Mouse (Mus musculus) ES-Bruce4 (cell line): ENCODE measurements at regions not wholly inside any gene's neighbourhood (a gene's known extent, or its start where the extent isn't known, plus 50 kb on each side); places are given as distances from the start of the nearest gene placed in this dataset.
"Not testable (repeated sequence)": the region's sequence is repeated elsewhere in the genome, so short reads cannot be mapped to it uniquely, and the experiment has no call there.

Experiments used
- CTCF ChIP-seq: IDR thresholded peaks from one replicate; pipeline ENCODE4 v1.8.1; 2011; ENCODE audit warnings: low read depth, low read length
- EP300 ChIP-seq: IDR thresholded peaks from 2 replicates; pipeline ENCODE4 v1.6.1; 2011; ENCODE audit warnings: low read depth, low read length; ENCODE audit not compliant: insufficient read depth

DNA sequence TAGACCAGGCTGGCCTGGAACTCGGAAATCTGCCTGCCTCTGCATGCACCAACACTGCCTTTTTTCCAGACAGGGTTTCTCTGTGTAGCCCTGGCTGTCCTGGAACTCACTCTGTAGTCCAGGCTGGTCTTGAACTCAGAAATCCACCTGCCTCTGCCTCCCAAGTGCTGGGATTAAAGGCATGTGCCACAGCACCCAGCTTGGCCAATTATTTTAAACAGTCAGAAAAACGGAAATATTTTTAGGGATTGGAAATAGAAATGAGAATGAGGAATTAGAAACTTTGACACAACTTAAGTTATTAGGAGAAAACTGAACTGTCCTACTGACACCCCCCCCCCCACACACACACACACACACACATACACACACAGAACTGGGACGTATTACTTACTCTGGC, 54.3 kb upstream of the Gpd2 start:
- TF ChIP-seq EP300, CTCF: not testable (repeated sequence)
